Mouse (Mus musculus): Measurements from ENCODE around the gene 1700018F24Rik. TPM values are rescaled to one million over a fixed set of nuclear protein-coding genes. Genes with fewer than 3 reads are reported as not detected.
"Not testable (repeated sequence)": the region's sequence is repeated elsewhere in the genome, so short reads cannot be mapped to it uniquely, and the experiment has no call there.

1700018F24Rik gene
- total RNA-seq, 2 experiments from 2014 or later = not detected

- not testable (repeated sequence) for DNase-seq
Observed at GRCm38 (mm10) chr5:145083201-145083600, 40.4 kb downstream of the 1700018F24Rik start.

- DNase-seq = peak; percentile 93
Observed at GRCm38 (mm10) chr5:145083632-145084451, 41.1 kb downstream of the 1700018F24Rik start, which contains the start of the genes Arpc1a and Kpna7. Gene Arpc1a (plus strand): TSS chr5:145083830. Gene Kpna7 (minus strand): TSS chr5:145084030.

GRCm38 (mm10) chr5:145084822-145085221 lies 42.0 kb downstream of the 1700018F24Rik start:
- DNase-seq = no peak

DNA sequence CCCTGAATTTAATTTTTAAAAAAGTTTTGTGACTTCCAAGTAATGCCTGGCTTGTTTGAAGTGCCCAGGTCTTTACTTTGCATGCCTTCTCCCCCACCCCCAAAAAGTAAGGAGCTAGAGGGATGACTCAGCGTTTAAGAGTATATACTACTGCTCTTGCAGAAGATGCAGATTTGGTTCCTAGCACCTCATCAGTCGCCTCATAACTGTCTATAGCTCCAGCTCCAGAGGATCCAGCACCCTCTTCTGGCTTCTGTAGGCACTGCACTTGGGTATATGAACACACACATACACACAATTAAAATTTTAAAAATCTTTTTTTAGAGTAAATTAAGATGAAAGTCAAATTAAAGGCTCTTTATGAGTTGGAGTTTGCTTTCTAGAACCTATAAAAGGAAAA lies 45.4 kb downstream of the 1700018F24Rik start:
- DNase-seq = no peak

- no peak for DNase-seq
Observed at GRCm38 (mm10) chr5:145089878-145090277, 47.1 kb downstream of the 1700018F24Rik start.

Other genes starting within 250 kb of the 1700018F24Rik start
- gene Smurf1, start 77.1 kb upstream of the 1700018F24Rik start, total RNA-seq (2021) = 10 to 100 TPM; 11.5 to 12.6 TPM
- not detected for gene Gm4871, start 10.2 kb upstream of the 1700018F24Rik start, total RNA-seq (2021)
- 10 to 100 TPM; 26.6 to 32.2 TPM for gene Arpc1a, start 40.8 kb downstream of the 1700018F24Rik start, total RNA-seq (2021)
- not detected for gene Kpna7, start 41.0 kb downstream of the 1700018F24Rik start, total RNA-seq (2021)
- gene Arpc1b, start 71.2 kb downstream of the 1700018F24Rik start, total RNA-seq (2021) = 10 to 100 TPM; 32.4 to 46.8 TPM
- gene Pdap1, start 97.2 kb downstream of the 1700018F24Rik start, total RNA-seq (2021) = 10 to 100 TPM; 50.0 to 50.6 TPM
- 10 to 100 TPM; 48.4 to 53.7 TPM for gene Bud31, start 97.4 kb downstream of the 1700018F24Rik start, total RNA-seq (2021)
- 10 to 100 TPM; 11.3 to 11.4 TPM for gene Ptcd1, start 124.1 kb downstream of the 1700018F24Rik start, total RNA-seq (2021)
- 1 to 10 TPM; 6.7 to 7.2 TPM for gene Cpsf4, start 124.2 kb downstream of the 1700018F24Rik start, total RNA-seq (2021)
- gene Atp5j2, start 149.1 kb downstream of the 1700018F24Rik start, total RNA-seq (2021) = 100 to 1,000 TPM; 674 to 757 TPM
- gene Zkscan14, start 158.9 kb downstream of the 1700018F24Rik start, total RNA-seq (2021) = 1 to 10 TPM; 7.8 to 9.7 TPM
- gene Zkscan5, start 161.6 kb downstream of the 1700018F24Rik start, total RNA-seq (2021) = 1 to 10 TPM; 6.7 to 6.9 TPM
- 10 to 100 TPM; 10.9 to 12.6 TPM for gene Zfp655, start 188.7 kb downstream of the 1700018F24Rik start, total RNA-seq (2021)
- 1 to 10 TPM; 6.8 to 7.0 TPM for gene Zscan25, start 237.5 kb downstream of the 1700018F24Rik start, total RNA-seq (2021)